Mouse (Mus musculus) megakaryocyte, adult 5-6 weeks (primary cell): ENCODE measurements around the gene Fastk. TPM values are rescaled to one million over a fixed set of nuclear protein-coding genes. Genes with fewer than 3 reads are reported as not detected.

Experiments
- ATAC-seq: 2 replicates; pipeline ENCODE4 v1.8.0; 2016; ENCODE audit warnings: mild to moderate bottlenecking, inconsistent platforms; ENCODE audit not compliant: poor library complexity, severe bottlenecking
- total RNA-seq, 2 experiments: library from RNA; stranded (forward) in 1 of 2; stranded (reverse) in 1 of 2; fragments of 153-499, 151-499 nt in 1 of 2; fragments of 221-1000, 200-1000 nt in 1 of 2; gene quantifications; 2 replicates each; pipeline versions ENCODE4 v1.2.3 to v1.2.4; 2015 to 2017

Gene Fastk
- total RNA-seq, 2 experiments from 2014 or later = 21.7 to 42.2 TPM

- ATAC-seq = peak; percentile 69
Measured at GRCm38 (mm10) chr5:24393392-24393997, 51.6 kb downstream of the Fastk start, which contains the start of gene Abcb8. Gene Abcb8, plus strand, starts transcription at chr5:24393663.

DNA sequence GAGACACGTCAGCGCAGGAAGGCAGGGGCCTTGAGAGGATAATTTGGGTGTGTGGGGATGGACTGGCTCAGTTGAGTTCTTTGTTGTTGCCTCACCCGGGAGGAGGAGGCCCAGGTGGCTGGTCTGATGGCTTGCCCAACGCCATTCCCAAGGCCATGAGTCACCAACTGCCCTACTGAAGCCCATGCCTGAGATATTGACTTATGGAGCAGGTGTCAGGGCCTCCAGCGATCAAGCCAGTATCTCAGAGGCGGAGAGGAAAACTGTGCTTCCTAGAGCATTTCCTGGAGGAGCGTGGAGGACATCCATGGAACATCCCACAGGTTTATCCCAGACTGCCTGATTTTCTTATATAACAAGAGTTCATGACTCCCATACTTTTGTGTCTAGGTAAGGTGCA, 52.4 kb downstream of the Fastk start:
- ATAC-seq = no peak

DNA sequence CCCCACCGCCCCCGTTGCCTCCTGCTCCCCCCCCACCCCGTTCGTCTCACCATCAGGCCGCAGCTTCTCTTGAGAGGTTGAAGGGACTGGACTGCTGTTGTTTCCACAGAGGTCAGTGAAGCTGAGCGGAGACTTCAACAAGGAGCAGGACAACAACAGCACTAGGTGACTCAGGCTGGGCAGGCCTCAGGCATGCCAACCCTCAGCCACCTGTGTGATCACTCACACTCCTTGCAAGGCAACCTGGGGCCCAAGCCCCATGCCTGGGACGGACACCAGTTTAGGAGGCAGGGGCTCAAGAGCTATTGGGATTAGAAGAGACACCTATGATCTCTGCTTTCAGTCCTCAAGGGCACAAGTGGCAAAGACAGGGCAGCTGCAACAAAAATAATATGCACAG, 53.2 kb downstream of the Fastk start, which contains the start of gene Atg9b:
Gene Atg9b, minus strand, starts transcription at position 280 of the 400 bp plus-strand sequence.
- ATAC-seq = no peak

- ATAC-seq = no peak
Measured at GRCm38 (mm10) chr5:24389658-24390020, 55.4 kb downstream of the Fastk start.

- peak; percentile 45 for ATAC-seq
Measured at GRCm38 (mm10) chr5:24389011-24389657, 56.0 kb downstream of the Fastk start.

Other genes starting within 250 kb of the Fastk start
- gene Kcnh2, start 93.7 kb downstream of the Fastk start, total RNA-seq (2015) = not detected in 2 replicates
- gene Kcnh2, start 93.7 kb downstream of the Fastk start, total RNA-seq (2017) = not detected in 2 replicates
- gene Nos3, start 80.5 kb downstream of the Fastk start, total RNA-seq (2015) = 0.05 and 0.25 TPM in 2 replicates
- gene Nos3, start 80.5 kb downstream of the Fastk start, total RNA-seq (2017) = 0.16 and 0.29 TPM in 2 replicates
- gene Atg9b, start 53.1 kb downstream of the Fastk start, total RNA-seq (2015) = 0.33 and 0.50 TPM in 2 replicates
- gene Atg9b, start 53.1 kb downstream of the Fastk start, total RNA-seq (2017) = 2.2 and 2.7 TPM in 2 replicates
- 9.3 and 13.9 TPM in 2 replicates for gene Abcb8, start 51.6 kb downstream of the Fastk start, total RNA-seq (2015)
- gene Abcb8, start 51.6 kb downstream of the Fastk start, total RNA-seq (2017) = 3.3 and 5.6 TPM in 2 replicates
- not detected in 2 replicates for gene Asic3, start 31.9 kb downstream of the Fastk start, total RNA-seq (2015)
- not detected in 2 replicates for gene Asic3, start 31.9 kb downstream of the Fastk start, total RNA-seq (2017)
- gene Cdk5, start 21.8 kb downstream of the Fastk start, total RNA-seq (2015) = 18.2 and 27.5 TPM in 2 replicates
- 16.9 and 18.2 TPM in 2 replicates for gene Cdk5, start 21.8 kb downstream of the Fastk start, total RNA-seq (2017)
- 17.2 and 19.9 TPM in 2 replicates for gene Slc4a2, start 21.4 kb downstream of the Fastk start, total RNA-seq (2015)
- gene Slc4a2, start 21.4 kb downstream of the Fastk start, total RNA-seq (2017) = 34.2 and 40.0 TPM in 2 replicates
- gene Tmub1, start 2.6 kb upstream of the Fastk start, total RNA-seq (2015) = 11.3 and 13.4 TPM in 2 replicates
- 11.7 and 20.9 TPM in 2 replicates for gene Tmub1, start 2.6 kb upstream of the Fastk start, total RNA-seq (2017)
- 12.1 and 14.2 TPM in 2 replicates for gene Agap3, start 6.9 kb upstream of the Fastk start, total RNA-seq (2015)
- gene Agap3, start 6.9 kb upstream of the Fastk start, total RNA-seq (2017) = 19.7 and 23.9 TPM in 2 replicates
- gene Gbx1, start 81.9 kb upstream of the Fastk start, total RNA-seq (2015) = not detected in 2 replicates
- gene Gbx1, start 81.9 kb upstream of the Fastk start, total RNA-seq (2017) = not detected in 2 replicates
- not detected in 2 replicates for gene Asb10, start 95.7 kb upstream of the Fastk start, total RNA-seq (2015)
- gene Asb10, start 95.7 kb upstream of the Fastk start, total RNA-seq (2017) = not detected in 2 replicates
- gene 4931409K22Rik, start 111.5 kb upstream of the Fastk start, total RNA-seq (2015) = not detected in 2 replicates
- gene 4931409K22Rik, start 111.5 kb upstream of the Fastk start, total RNA-seq (2017) = not detected in 2 replicates
- gene Abcf2, start 132.2 kb upstream of the Fastk start, total RNA-seq (2015) = 18.1 and 24.0 TPM in 2 replicates
- 53.7 and 54.5 TPM in 2 replicates for gene Abcf2, start 132.2 kb upstream of the Fastk start, total RNA-seq (2017)
- gene Chpf2, start 141.5 kb upstream of the Fastk start, total RNA-seq (2015) = 5.0 and 5.1 TPM in 2 replicates
- gene Chpf2, start 141.5 kb upstream of the Fastk start, total RNA-seq (2017) = 11.3 and 13.5 TPM in 2 replicates
- not detected in 2 replicates for gene Smarcd3, start 179.1 kb upstream of the Fastk start, total RNA-seq (2015)
- 0.07 TPM in 1 of 2 replicates, not detected in the other for gene Smarcd3, start 179.1 kb upstream of the Fastk start, total RNA-seq (2017)
- 38.3 and 39.9 TPM in 2 replicates for gene Nub1, start 240.2 kb upstream of the Fastk start, total RNA-seq (2015)
- 61.5 and 67.3 TPM in 2 replicates for gene Nub1, start 240.2 kb upstream of the Fastk start, total RNA-seq (2017)